Mouse (Mus musculus): ENCODE data around the gene Mgat2.

Mgat2 gene

DNA sequence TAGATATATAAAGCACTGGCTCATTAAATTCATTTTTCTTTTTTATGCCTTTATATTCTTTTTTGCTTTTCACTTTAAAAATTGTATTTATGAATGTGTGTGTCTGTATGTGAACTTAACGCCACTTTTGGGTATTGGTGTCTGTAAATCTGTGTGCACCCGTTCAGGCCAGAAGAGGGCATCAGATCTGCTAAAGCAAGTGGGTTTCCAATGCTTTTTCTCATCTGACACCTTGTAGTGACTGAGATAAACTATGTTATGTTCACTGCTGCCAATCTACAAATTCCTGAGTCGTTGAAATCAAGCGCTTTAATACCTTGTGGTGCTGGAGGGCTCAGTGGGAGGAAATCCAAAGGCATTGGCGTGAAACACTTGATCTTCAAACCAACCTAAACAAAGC is 27.1 kb downstream of the Mgat2 start:
- DNase-seq (ENCODE audit: low read depth, low spot score), result peak; percentile 41

GRCm38 (mm10) chr12:69213186-69213777 is 29.3 kb downstream of the Mgat2 start:
- no peak for DNase-seq (ENCODE audit: low read depth, low spot score)

DNA sequence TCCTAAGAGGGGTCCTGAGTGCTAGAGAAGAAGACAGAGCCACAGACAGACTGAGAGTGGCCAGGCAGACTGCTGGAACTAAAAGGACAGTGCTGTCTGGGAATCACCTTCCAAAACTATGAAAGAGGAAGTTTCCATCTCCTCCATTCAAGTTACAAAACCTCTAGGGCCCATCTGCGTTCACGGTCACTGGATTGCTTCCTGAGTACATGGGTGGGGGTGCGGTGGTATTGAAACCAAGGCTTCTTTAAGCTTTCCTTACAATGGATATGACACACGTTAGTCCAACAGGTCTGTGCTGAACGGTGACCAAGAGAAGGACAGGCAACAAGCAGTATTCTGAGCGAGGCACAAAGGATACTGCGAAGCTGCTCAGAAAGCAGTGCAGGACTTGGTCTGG is 30.4 kb downstream of the Mgat2 start:
- DNase-seq (ENCODE audit: low read depth, low spot score), result no peak

GRCm38 (mm10) chr12:69215000-69215785 is 31.2 kb downstream of the Mgat2 start:
- peak; percentile 96 for DNase-seq (ENCODE audit: low read depth, low spot score)

DNA sequence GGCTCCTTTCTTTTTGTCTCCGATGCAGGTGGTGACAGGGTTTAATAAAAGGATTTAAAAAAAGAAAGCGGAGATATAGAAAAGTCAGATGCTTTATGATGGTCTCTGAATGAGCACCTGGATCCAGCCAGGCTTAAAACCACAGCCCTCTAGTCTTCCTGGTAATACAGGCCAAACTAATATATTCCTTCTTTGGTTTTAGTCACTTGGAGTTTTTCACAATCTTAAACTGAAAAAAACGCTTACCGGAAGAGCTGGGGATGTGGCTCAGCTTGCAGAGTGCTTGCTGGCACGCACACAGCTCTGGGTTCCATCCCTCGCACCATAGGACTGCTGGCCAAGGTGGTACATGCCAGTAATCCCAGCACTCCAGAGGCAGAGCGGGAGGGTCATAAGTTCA is 32.6 kb downstream of the Mgat2 start:
- no peak for DNase-seq (ENCODE audit: low read depth, low spot score)

DNA sequence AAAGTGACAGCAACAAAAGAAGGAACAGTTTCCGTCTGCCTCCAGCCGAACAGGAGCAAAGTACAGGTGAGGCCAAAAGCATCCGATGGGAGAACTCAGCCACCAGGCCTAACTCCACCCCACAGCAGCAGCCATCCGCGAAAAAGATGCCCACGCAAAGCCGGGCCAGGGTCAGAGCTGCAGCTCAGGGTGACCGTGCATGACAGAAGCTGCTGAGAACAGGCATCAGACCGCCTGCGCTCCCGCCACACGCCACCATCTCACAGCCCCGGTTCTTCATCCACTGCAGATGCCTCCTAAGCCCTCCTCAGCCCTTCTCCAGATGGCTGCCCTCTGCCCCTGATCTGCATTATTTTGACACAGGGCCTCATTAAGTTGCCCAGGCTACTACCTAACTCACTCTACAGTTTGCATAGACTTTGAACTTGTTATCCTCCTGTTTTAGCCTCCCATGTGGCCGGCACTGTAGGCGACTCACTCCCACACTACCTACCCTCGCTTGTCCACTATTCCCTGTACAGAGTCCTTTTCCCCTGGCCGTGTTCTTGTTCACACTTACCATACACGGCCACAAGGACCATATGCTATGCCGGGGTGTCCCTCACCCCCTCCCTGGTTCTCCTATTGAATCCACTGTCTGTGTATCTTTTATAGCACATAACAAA is 36.8 kb downstream of the Mgat2 start:
- DNase-seq (ENCODE audit: low read depth, low spot score), result no peak

DNA sequence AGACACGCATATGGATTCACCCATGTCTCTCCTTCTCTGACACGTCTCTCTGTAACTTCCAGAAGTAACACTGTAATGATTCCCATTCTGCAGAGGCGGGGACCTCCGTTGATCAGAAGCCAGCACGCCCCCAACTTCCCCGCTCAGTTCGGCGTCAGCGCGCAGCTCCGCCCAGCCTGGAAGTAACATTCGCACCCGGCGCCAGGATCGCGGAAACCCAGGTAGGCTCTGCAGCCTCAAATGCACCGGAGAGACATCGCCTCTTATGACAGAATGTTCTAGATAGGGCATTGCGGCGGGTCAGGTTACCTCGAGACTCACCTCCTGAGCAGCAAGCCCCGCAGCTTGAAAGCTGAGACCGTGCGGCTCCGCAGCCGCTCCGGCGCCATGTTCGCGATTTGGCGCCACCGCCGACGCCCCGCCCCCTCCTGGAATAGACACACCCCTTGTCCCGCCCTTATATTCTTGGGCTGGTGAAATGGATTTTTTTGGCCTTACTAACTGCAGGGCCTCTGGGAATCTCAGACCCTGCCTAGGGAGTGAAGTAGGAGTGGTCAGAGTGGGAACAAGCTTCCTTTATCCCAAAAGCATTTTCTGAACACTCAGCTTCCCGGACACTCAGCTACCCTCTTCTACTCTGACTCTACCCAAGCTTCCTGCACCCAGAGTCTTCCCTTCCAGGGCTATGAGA is 44.0 kb downstream of the Mgat2 start, which contains the start of gene Pole2:
TSS of gene Pole2 (minus strand) at position 420 of the 691 bp plus-strand sequence.
- peak; percentile 93 for DNase-seq (ENCODE audit: low read depth, low spot score)

DNA sequence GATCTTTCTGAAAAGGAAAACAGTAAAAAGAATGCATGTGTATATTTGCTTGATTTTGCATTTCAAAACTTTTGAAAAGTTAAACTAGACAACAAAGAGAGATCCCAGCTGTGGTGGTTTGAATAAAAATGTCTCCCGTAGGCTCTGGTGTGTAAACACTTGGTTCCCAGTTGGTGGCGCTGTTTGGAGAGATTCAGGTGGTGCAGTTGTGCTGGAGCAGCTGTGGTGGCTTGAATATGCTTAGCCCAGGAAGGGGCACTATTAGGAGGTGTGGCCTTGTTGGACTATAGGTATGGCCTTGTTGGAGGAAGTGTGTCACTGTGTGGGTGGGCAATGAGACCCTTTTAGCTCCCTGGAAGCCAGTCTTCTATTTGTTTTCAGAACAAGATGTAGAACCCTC is 45.3 kb downstream of the Mgat2 start:
- peak; percentile 60 for DNase-seq (ENCODE audit: low read depth, low spot score)

DNA sequence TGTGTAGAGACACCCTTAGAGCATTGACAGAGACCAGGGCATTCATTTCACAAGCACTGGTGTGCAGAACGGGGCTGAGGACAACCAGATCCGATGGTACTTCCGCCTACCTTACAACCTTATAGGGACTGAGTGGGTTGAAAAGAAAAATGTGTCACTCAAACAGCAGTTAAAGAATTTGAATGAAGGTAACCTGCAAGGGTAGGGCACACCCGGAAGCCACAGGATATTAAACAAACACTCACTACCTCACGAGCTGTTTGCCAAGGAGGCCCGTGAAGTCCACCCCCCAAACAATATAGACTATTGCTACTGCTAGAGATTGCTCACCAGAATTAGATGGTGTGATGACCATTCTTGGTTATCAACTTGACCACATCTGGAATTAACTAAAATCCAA is 51.8 kb downstream of the Mgat2 start:
- no peak for DNase-seq (ENCODE audit: low read depth, low spot score)
